Mouse (Mus musculus) limb, embryonic 11.5 days (tissue): Measurements from ENCODE around the gene Bmp3. TPM values are rescaled to one million over a fixed set of nuclear protein-coding genes. Genes with fewer than 3 reads are reported as not detected.

Source experiments
- ATAC-seq: fragments of 200-750 bp; cut with Nextera tagmentation; 2 replicates; pipeline ENCODE4 v1.8.0; 2017; ENCODE audit warnings: low read depth; ENCODE audit not compliant: insufficient number of reproducible peaks, low FRiP score, low TSS enrichment
- DNase-seq: peaks from one replicate; pipeline ENCODE4 v3.0.0-alpha.2; 2015; ENCODE audit warnings: low spot score
- H3K27ac ChIP-seq: fragments of 300-500 bp; sonication (generic); replicated peaks from 2 replicates; pipeline ENCODE4 v1.5.1; 2014; ENCODE audit warnings: low read depth, mild to moderate bottlenecking, low read length
- H3K27me3 ChIP-seq: fragments of 300-500 bp; sonication (generic); 2 replicates; pipeline ENCODE4 v1.6.1; 2014; ENCODE audit warnings: mild to moderate bottlenecking, low read length, mixed read lengths; ENCODE audit not compliant: control insufficient read depth, insufficient read depth
- H3K36me3 ChIP-seq: fragments of 300-500 bp; sonication (generic); 2 replicates; pipeline ENCODE4 v1.6.1; 2014; ENCODE audit warnings: mild to moderate bottlenecking, low read length, moderate library complexity, mixed read lengths; ENCODE audit not compliant: control insufficient read depth, insufficient read depth
- H3K4me1 ChIP-seq: fragments of 300-500 bp; sonication (generic); 2 replicates; pipeline ENCODE4 v1.6.1; 2014; ENCODE audit warnings: low read length, mixed read lengths; ENCODE audit not compliant: control insufficient read depth, insufficient read depth
- H3K4me2 ChIP-seq: fragments of 300-500 bp; sonication (generic); 2 replicates; pipeline ENCODE4 v1.6.1; 2014; ENCODE audit warnings: low read depth, mild to moderate bottlenecking, moderate library complexity; ENCODE audit not compliant: severe bottlenecking
- H3K4me3 ChIP-seq: fragments of 300-500 bp; sonication (generic); 2 replicates; pipeline ENCODE4 v1.5.1; 2014; ENCODE audit warnings: low read depth, low read length
- H3K9ac ChIP-seq: fragments of 300-500 bp; sonication (generic); 2 replicates; pipeline ENCODE4 v1.6.1; 2014; ENCODE audit warnings: mild to moderate bottlenecking, low read length
- H3K9me3 ChIP-seq: fragments of 300-500 bp; sonication (generic); 2 replicates; pipeline ENCODE4 v1.6.1; 2016; ENCODE audit warnings: low read length; ENCODE audit not compliant: control insufficient read depth
- WGBS: fragments of 180-500 bp; shearing (Covaris S2); extraction: QIAGEN DNeasy Blood & Tissue Kit; methylation state at CpG from one replicate; pipeline ENCODE4 v1.1.7; 2014; 5-methylcytosine and 5-hydroxymethylcytosine counted together
- polyA plus RNA-seq: library from polyadenylated mRNA; unstranded; fragments of >200 nt; fragmentation: Nextera tagmentation; extraction: Ambion mirVana; gene quantifications from 2 replicates; pipeline ENCODE4 v1.2.1, GENCODE M21; 2014

Gene Bmp3
- polyA plus RNA-seq, 1 experiment from 2014 or later = 1.5 TPM

DNA sequence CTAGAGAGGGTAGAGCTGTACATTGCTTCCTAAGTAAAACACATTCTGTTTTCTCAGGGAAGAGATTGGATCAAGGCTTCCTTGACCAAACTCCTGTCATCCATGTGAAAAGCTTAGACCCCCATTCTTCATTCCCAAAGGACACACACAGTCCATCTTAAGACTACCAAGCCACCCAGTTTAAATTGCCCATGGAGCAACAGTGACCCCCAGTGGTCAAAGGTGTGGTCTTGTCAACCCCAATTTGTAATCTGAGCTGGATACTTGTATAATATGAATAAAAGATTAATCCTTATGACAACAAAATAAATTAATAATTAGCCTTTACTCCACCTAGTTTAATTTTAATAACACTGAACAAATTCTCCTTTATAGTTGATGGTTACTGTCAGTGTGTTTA, 24.7 kb downstream of the Bmp3 start:
- ATAC-seq (no peak), DNase-seq (peak; percentile 85)
- Histone ChIP-seq H3K9ac (no peak overlapping the region), H3K4me2 (no peak overlapping the region), H3K9me3 (no peaks in the 10 kb centered on the region), H3K27me3 (no peaks in the 10 kb centered on the region), H3K36me3 (no peaks in the 10 kb centered on the region), H3K4me3 (no peak overlapping the region), H3K4me1 (peaks cover 7% of the 10 kb centered on the region; the same call in 1 of the 2 replicates), H3K27ac (no peak overlapping the region)

DNA sequence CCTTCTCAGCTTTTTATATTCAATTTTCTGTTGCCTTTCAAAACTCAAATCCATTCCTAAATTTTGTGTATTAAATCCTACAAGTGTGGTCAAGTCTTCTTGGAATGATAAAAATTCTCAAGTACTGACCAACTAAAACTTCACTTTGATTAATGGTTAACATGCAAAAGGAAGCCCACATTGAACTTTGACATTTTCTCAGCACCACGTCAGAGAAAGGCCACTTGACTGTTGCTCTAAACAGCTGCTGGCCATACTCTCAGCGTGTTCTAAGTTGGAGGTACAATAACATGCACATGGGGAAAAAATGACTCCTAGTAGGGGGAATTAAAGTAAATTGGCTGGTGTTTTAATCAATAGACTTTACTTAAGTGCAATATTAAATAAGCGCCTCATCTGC, 27.9 kb downstream of the Bmp3 start:
- H3K9ac ChIP-seq = no peak overlapping the region
- ATAC-seq (no peak), DNase-seq (no peak)
- no peaks in the 10 kb centered on the region for H3K27me3 ChIP-seq
- no peak overlapping the region for H3K27ac ChIP-seq
- no peaks in the 10 kb centered on the region for H3K4me1 ChIP-seq
- H3K4me3 ChIP-seq = no peak overlapping the region
- H3K36me3 ChIP-seq = no peaks in the 10 kb centered on the region
- 51% methylated on average over 3 of the region's 3 CpGs for WGBS
- H3K4me2 ChIP-seq = no peak overlapping the region
- H3K9me3 ChIP-seq = no peaks in the 10 kb centered on the region

DNA sequence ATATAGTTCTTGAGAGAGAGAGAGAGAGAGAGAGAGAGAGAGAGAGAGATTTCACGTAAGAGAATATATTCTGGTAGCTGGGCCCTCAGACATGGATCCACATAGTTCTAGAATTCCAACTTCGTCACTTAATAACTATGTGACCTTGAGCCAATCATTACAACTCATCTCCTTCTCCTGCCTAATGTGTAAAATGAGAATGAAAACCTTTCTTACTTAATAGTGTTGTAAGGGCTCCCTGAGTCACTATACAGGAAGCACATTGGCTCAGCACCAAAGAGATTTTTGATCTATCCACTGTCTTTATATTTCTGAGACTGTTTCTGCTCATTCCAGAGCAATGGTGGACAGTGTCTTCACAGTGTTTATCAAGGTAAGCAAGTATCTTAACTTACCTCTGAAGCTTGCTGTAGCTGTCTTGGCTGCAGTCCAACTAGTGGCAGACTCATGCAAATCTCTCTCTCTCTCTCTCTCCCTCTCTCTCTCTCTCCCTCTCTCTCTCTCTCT, 36.4 kb downstream of the Bmp3 start:
- WGBS = 91% methylated on average over 2 of the region's 2 CpGs
- ATAC-seq (no peak), DNase-seq (no peak)
- Histone ChIP-seq H3K4me1 (no peaks in the 10 kb centered on the region), H3K4me3 (no peak overlapping the region), H3K9ac (no peak overlapping the region), H3K9me3 (no peaks in the 10 kb centered on the region), H3K36me3 (no peaks in the 10 kb centered on the region), H3K4me2 (no peak overlapping the region), H3K27me3 (no peaks in the 10 kb centered on the region), H3K27ac (no peak overlapping the region)

DNA sequence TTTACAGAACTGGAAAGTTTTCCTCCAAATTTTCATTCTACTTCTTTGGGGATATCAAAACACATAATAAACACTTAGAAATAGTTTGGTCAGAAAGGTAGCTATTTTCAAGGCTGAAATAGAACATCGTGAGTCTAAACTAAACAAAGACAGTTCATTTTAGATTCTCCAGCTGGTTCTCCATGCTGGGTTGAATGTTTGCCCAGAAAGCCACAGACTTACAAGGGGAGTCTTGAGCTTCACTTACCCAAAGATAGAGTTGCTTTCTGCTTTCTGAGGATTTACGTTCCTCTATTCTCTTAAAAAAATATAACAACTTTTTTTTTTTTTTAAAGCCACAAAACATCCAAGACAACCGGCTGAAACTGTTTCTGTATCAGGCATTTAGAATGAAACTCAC, 40.1 kb downstream of the Bmp3 start:
- 91% methylated on average over 3 of the region's 3 CpGs for WGBS
- Histone ChIP-seq H3K4me3 (no peak overlapping the region), H3K4me2 (no peak overlapping the region), H3K36me3 (no peaks in the 10 kb centered on the region), H3K4me1 (no peaks in the 10 kb centered on the region), H3K9ac (no peak overlapping the region), H3K9me3 (no peaks in the 10 kb centered on the region), H3K27ac (no peak overlapping the region), H3K27me3 (no peaks in the 10 kb centered on the region)
- no peak for ATAC-seq
- DNase-seq = no peak

DNA sequence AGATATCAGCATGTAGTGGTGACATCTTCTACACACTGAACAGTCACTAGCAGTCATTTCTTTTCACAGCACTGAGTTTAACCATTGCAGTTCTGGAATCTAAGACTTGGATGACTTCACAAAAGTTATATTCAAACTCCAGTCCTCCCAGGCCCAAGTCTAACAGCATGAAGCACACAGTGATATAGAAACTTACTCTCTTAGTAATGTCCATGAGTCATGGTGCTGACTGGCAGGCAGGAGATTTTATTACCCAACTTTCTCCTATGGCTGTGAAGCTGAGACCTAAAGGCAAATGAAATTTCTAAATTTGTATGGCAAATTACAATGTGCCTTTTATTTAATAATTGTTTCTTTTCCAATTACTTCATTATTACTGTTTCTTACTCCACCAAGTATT, 43.7 kb downstream of the Bmp3 start:
- DNase-seq (no peak), ATAC-seq (no peak)
- Histone ChIP-seq H3K9me3 (no peaks in the 10 kb centered on the region), H3K4me2 (no peak overlapping the region), H3K27ac (no peak overlapping the region), H3K4me1 (no peaks in the 10 kb centered on the region), H3K4me3 (no peak overlapping the region), H3K27me3 (no peaks in the 10 kb centered on the region), H3K9ac (no peak overlapping the region), H3K36me3 (no peaks in the 10 kb centered on the region)

DNA sequence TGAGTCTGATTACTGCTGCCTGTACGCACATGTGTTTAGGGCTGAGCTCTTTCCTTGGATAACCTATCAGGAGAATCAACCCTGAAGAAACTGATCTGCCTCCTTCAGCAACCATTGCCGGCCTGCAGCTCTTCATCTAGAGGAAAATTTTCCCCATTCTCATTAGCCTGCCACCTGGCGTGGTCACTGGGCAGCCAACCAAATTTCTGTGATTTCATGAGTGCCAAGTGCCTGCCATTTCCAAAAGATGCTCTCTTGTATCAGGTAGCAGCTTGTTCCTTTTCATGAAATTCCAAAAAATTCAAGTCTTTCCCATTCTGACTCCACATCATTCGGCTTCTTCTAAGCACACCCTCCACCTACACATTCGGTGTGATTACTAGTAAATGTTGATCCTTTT, 46.7 kb downstream of the Bmp3 start:
- Histone ChIP-seq H3K9me3 (no peaks in the 10 kb centered on the region), H3K4me1 (no peaks in the 10 kb centered on the region), H3K27ac (no peak overlapping the region), H3K27me3 (no peaks in the 10 kb centered on the region), H3K9ac (no peak overlapping the region), H3K4me3 (no peak overlapping the region), H3K36me3 (no peaks in the 10 kb centered on the region), H3K4me2 (no peak overlapping the region)
- WGBS = 84% methylated on average over 5 of the region's 5 CpGs
- ATAC-seq (no peak), DNase-seq (no peak)

DNA sequence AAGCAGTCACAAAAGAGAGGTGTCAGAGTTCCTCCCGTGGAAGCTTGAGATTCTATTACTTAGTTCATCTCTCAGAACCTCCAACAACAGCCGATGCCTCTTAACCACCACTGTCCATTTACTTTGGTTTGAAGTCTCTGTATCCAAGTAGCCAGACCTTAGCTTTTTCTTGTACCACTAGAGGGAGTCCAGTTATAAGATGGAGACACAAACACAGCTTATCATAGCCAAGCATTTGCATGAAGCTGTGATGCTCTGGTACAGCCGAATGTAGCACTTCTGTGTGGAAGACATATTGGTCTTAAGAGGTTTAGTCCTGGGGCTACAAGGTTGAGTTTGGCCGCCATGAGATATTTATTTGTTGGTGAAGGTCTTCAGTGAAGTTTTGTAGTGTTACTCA, 48.1 kb downstream of the Bmp3 start:
- H3K9ac ChIP-seq = no peak overlapping the region
- ATAC-seq (no peak), DNase-seq (no peak)
- H3K4me2 ChIP-seq = no peak overlapping the region
- no peaks in the 10 kb centered on the region for H3K27me3 ChIP-seq
- H3K36me3 ChIP-seq = no peaks in the 10 kb centered on the region
- no peak overlapping the region for H3K27ac ChIP-seq
- WGBS = 75% methylated on average over 4 of the region's 4 CpGs
- no peaks in the 10 kb centered on the region for H3K4me1 ChIP-seq
- H3K4me3 ChIP-seq = no peak overlapping the region
- no peaks in the 10 kb centered on the region for H3K9me3 ChIP-seq

DNA sequence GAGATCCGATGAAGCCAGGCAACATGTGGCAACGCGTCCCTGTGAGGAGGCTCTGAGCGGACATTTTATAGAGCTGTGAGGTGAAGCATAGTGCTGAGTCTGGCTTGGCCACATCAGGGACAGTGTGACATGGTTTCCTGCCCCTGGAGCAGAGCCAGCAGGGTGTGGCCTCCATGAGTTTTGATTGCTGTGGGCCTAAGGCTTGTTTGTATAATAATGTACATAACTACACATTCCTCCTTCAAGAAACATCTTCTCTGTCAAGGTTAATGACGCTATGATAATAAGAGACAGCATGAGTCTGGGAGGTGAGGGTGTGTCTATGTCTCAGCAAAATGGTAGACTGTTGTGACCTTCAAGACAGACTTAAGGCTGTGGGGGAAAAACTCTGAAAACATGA, 64.5 kb downstream of the Bmp3 start:
- no peaks in the 10 kb centered on the region for H3K36me3 ChIP-seq
- H3K4me2 ChIP-seq = no peak overlapping the region
- no peak overlapping the region for H3K27ac ChIP-seq
- H3K4me3 ChIP-seq = no peak overlapping the region
- no peak for DNase-seq
- WGBS = 92% methylated on average over 5 of the region's 5 CpGs
- no peaks in the 10 kb centered on the region for H3K4me1 ChIP-seq
- no peaks in the 10 kb centered on the region for H3K27me3 ChIP-seq
- H3K9me3 ChIP-seq = no peaks in the 10 kb centered on the region
- no peak for ATAC-seq
- no peak overlapping the region for H3K9ac ChIP-seq

DNA sequence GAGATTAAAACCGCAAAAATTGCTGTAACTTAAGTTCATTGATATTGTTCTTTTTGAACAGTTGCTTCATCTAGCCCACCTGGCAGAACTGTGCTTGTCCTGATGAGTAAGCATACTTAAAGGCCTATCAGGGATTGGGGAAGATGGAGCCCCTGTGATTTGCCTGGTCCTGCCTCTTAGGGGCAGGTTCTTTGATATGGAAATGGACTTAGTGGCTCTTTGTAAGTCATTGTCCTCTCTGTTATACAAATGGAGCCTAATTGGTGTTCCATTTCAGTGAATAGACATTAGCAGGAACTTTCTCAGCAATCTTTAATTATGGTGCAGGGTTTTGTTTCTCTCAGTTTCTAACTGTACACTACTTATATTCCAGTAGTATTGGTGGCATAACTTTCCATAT, 67.4 kb downstream of the Bmp3 start:
- Histone ChIP-seq H3K27ac (no peak overlapping the region), H3K27me3 (no peaks in the 10 kb centered on the region), H3K9ac (no peak overlapping the region), H3K4me3 (no peak overlapping the region), H3K9me3 (no peaks in the 10 kb centered on the region), H3K4me1 (no peaks in the 10 kb centered on the region), H3K4me2 (no peak overlapping the region), H3K36me3 (no peaks in the 10 kb centered on the region)
- WGBS = 77% methylated on average over 1 of the region's 1 CpGs
- no peak for ATAC-seq
- DNase-seq = no peak
